Mouse (Mus musculus) neural tube, embryonic 15.5 days (tissue): ENCODE data around the gene Cd72. TPM values are rescaled to one million over a fixed set of nuclear protein-coding genes. Genes with fewer than 3 reads are reported as not detected.

Source experiments
- ATAC-seq: fragments of 200-750 bp; cut with Nextera tagmentation; 2 replicates; pipeline ENCODE4 v1.8.0; 2017; ENCODE audit warnings: mild to moderate bottlenecking, moderate TSS enrichment, moderate library complexity; ENCODE audit not compliant: low FRiP score
- H3K27ac ChIP-seq: fragments of 300-500 bp; sonication (generic); replicated peaks from 2 replicates; pipeline ENCODE4 v1.5.1; 2015; ENCODE audit warnings: mild to moderate bottlenecking, inconsistent platforms
- H3K27me3 ChIP-seq: fragments of 300-500 bp; sonication (generic); replicated peaks from 2 replicates; pipeline ENCODE4 v1.6.1; 2015; ENCODE audit warnings: inconsistent platforms
- H3K36me3 ChIP-seq: fragments of 300-500 bp; sonication (generic); 2 replicates; pipeline ENCODE4 v1.6.1; 2015; ENCODE audit warnings: inconsistent platforms
- H3K4me1 ChIP-seq: fragments of 300-500 bp; sonication (generic); 2 replicates; pipeline ENCODE4 v1.6.1; 2015; ENCODE audit warnings: inconsistent platforms
- H3K4me2 ChIP-seq: fragments of 300-500 bp; sonication (generic); 2 replicates; pipeline ENCODE4 v1.6.1; 2015; ENCODE audit warnings: inconsistent platforms, mild to moderate bottlenecking, moderate library complexity
- H3K4me3 ChIP-seq: fragments of 300-500 bp; sonication (generic); replicated peaks from 2 replicates; pipeline ENCODE4 v1.5.1; 2015; ENCODE audit warnings: mild to moderate bottlenecking, inconsistent platforms
- H3K9ac ChIP-seq: fragments of 300-500 bp; sonication (generic); replicated peaks from 2 replicates; pipeline ENCODE4 v1.6.1; 2015; ENCODE audit warnings: mild to moderate bottlenecking, inconsistent platforms
- H3K9me3 ChIP-seq: fragments of 300-500 bp; sonication (generic); replicated peaks from 2 replicates; pipeline ENCODE4 v1.6.1; 2016; ENCODE audit warnings: inconsistent platforms
- WGBS: fragments of 180-500 bp; shearing (Covaris S2); methylation state at CpG from one replicate; pipeline ENCODE4 v1.1.7; 2015; ENCODE audit warnings: mixed read lengths; 5-methylcytosine and 5-hydroxymethylcytosine counted together
- polyA plus RNA-seq: library from polyadenylated mRNA; unstranded; fragments of >200 nt; fragmentation: Nextera tagmentation; extraction: Ambion mirVana; gene quantifications from 2 replicates; pipeline ENCODE4 v1.2.1, GENCODE M21; 2015

Gene Cd72
- polyA plus RNA-seq, 1 experiment from 2014 or later = 4.3 TPM

DNA sequence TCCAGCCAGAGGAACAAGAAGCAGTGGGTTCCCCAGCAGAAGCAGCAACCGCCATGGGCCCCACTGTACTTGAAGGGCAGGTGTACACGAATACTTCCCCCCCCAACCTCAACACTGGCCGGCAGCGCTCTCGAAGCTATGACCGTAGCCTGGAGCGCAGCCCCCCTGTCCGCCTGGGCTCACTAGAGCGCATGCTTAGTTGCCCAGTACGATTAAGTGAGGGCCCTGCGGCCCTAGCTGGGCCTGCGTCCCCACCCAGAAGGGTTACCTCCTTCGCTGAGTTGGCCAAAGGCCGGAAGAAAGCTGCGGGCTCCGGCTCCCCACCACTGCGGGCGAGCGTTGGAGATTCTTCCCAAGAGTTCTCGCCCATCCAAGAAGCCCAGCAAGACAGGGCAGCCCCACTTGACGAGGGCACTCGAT lies 38.3 kb downstream of the Cd72 start:
- WGBS = 96% methylated on average over 22 of the region's 22 CpGs
- Histone ChIP-seq H3K27me3 (no peaks in the 10 kb centered on the region), H3K9ac (no peak overlapping the region), H3K27ac (no peak overlapping the region), H3K4me1 (peaks cover 40% of the 10 kb centered on the region), H3K4me2 (no peak overlapping the region), H3K9me3 (no peaks in the 10 kb centered on the region), H3K4me3 (no peak overlapping the region), H3K36me3 (peaks cover 56% of the 10 kb centered on the region)
- ATAC-seq = no peak

DNA sequence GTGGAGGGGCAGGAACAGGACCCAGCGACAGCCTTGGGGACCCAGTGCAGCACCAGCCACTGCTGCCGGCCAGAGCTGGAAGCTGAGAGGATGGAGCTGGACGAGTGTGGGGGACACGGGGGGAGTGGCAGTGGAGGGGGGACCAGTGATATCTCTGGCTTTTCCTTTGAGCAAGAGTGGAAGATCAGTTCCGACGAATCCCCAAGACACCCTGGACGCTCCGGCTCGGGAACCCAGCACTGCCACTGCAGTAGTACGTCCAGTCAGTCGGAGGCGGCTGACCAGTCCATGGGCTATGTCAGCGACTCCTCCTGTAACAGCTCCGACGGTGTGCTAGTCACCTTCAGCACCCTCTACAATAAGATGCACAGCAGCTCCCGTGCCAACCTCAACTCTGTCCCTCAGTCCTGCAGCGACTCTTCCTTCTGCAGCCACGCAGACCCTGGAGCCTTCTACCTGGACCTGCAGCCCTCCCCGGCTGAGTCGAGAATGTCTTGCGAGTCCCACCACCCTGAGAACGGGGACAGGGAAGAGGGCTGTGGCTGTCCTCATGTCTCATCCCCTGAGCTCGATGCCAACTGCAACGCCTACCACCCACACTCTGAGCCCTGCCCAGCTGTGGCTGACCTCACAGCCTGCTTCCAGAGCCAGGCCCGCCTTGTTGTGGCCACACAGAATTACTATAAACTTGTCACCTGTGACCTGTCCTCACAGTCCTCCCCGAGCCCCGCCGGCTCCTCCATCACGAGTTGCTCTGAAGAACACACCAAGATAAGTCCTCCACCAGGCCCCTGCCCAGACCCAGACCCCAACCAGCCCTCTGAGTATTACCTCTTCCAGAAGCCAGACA lies 39.0 kb downstream of the Cd72 start:
- WGBS = 94% methylated on average over 29 of the region's 29 CpGs
- no peak overlapping the region for H3K4me2 ChIP-seq
- H3K27me3 ChIP-seq = no peaks in the 10 kb centered on the region
- H3K4me1 ChIP-seq = peaks cover 42% of the 10 kb centered on the region
- H3K4me3 ChIP-seq = no peak overlapping the region
- H3K27ac ChIP-seq = no peak overlapping the region
- H3K9me3 ChIP-seq = no peaks in the 10 kb centered on the region
- H3K36me3 ChIP-seq = peaks cover 56% of the 10 kb centered on the region
- no peak for ATAC-seq
- H3K9ac ChIP-seq = no peak overlapping the region

DNA sequence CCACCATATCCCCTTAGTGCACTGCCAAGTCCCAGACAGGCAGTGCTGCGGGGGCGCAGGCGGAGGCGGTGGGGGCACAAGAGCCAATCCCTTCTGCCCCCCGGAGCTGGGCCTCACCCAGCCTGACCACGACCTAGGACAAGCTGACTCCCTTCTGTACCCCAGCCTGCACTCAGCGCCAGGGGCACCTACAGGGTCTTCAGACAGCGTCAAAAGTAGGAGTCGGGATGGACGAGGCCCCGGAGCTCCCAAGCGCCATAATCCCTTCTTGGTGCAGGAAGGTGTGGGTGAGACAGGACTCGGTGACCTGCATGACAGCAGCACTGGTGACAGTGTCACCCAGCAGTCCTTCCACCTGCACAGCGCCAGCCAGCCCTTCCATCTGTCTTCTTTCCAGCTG lies 39.7 kb downstream of the Cd72 start:
- 0 out of 2 replicates have a peak, but pooled peaks have one; percentile 4 for ATAC-seq
- H3K9ac ChIP-seq = no peak overlapping the region
- H3K4me3 ChIP-seq = no peak overlapping the region
- H3K4me2 ChIP-seq = no peak overlapping the region
- H3K27ac ChIP-seq = no peak overlapping the region
- WGBS = 93% methylated on average over 14 of the region's 14 CpGs
- peaks cover 52% of the 10 kb centered on the region for H3K36me3 ChIP-seq
- H3K9me3 ChIP-seq = no peaks in the 10 kb centered on the region
- H3K27me3 ChIP-seq = no peaks in the 10 kb centered on the region
- peaks cover 43% of the 10 kb centered on the region for H3K4me1 ChIP-seq

DNA sequence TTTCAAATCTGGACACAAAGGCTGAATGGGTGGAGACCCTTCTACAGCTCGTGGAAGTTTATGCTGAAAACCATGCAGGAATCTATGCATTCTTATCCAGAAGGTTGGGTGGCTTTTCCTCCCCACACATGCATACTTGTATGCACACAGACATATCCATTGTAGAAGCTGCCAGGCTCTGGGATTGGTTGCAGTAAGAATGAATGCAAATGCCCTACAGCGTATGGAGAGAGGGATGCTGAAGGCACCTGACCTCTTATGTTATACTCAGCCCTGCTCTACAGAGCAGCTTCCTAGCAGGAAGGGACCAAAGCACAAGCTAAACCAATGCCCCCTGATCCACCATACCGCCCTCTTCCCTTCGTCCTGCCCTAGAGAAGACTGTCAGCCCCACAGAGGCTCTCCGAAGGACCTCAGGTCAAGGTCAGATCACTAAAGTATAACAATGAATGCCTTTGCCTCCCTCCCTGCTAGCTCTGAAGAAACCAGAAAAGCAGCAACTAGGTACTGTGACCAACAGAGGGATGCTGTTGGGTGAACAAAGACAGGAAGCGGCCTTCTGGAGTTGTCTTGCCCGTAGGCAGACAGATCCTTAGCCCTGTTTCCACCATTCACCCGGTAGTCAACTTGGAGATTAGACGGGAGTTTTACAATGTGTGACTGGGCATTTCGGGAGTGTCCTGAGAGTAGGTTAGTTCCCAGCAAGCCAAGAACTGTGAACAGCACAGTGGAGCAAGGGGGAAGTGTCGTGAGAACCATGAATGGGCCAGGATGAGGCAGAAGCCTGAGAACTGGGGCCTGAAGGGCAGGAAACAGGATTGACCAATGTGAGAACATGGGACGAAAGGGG lies 47.1 kb downstream of the Cd72 start:
- Histone ChIP-seq H3K4me3 (peak overlapping the region; percentile 70), H3K27me3 (no peaks in the 10 kb centered on the region), H3K36me3 (no peaks in the 10 kb centered on the region; the same call in 1 of the 2 replicates), H3K9ac (peak overlapping the region; percentile 89), H3K9me3 (no peaks in the 10 kb centered on the region), H3K4me1 (peaks cover 53% of the 10 kb centered on the region), H3K27ac (peak overlapping the region; percentile 99), H3K4me2 (peak overlapping the region; percentile 81)
- 47% methylated on average over 12 of the region's 12 CpGs for WGBS
- peak; percentile 70 for ATAC-seq

DNA sequence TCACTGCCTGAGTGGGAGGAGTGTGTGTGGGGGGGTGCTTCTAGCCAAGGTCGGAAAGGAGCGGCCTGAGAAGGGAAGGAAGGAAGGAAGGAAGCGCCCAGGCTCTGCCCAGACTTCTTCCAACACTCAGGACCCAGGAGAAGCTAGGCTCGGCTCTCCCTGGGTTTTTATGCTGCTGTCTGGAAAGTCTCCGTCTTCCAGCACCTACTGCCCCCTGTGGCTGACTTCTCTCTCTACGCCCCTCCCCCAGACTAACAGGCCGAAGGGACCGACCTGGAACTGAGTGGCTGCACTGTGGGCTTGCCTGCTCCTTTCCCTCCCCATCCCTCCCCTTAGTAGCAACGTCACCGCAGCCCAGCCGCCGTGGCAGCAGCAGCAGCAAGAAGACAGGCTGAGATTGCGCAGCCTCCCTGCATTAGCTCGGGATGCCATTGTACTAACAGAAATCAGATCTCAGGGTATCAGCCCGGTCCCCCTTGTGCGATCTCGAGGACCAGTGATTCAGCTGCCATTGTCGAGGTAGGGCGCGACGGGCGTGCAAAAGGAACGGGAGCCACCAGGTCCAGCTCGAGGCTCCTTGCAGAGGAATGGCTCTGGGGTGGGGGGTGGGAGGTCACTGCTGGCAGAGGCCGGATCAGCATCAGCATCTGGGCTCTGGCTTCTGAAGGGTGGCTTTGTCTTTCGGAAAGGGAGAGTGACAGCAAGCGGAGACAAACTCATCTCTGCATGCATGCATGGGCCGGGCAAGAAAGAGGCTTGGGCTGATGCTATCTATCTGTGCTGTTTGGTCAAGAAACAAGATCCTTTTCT lies 48.1 kb downstream of the Cd72 start:
- Histone ChIP-seq H3K4me1 (peaks cover 51% of the 10 kb centered on the region), H3K36me3 (no peaks in the 10 kb centered on the region), H3K9me3 (no peaks in the 10 kb centered on the region), H3K9ac (peak overlapping the region; percentile 89), H3K4me3 (peak overlapping the region; percentile 70), H3K27me3 (no peaks in the 10 kb centered on the region), H3K27ac (peak overlapping the region; percentile 99), H3K4me2 (peak overlapping the region; percentile 81)
- peak; percentile 95 for ATAC-seq
- WGBS = 2% methylated on average over 28 of the region's 28 CpGs

DNA sequence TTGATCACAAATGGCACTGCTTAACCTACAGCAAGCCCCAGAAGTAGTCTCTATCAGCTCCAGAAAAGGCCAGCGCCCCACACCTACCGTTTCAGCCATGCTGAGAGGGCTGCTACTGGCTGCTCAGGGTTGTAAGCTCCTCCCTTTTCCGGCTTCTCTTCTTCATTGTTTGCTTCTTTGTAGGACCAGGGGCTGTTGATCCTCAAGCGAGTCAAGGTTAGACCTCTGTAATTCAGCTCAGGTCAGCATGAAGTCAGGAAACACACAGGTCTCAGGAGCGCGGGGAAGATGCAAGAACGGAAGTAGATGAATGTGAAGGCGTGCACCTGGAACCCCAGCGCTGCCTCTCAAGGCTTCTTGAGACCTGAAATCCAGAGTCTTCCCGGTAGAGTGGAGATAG lies 49.7 kb downstream of the Cd72 start:
- Histone ChIP-seq H3K27me3 (no peaks in the 10 kb centered on the region), H3K36me3 (no peaks in the 10 kb centered on the region), H3K9me3 (no peaks in the 10 kb centered on the region), H3K4me1 (peaks cover 51% of the 10 kb centered on the region), H3K9ac (no peak overlapping the region), H3K4me2 (no peak overlapping the region), H3K27ac (no peak overlapping the region), H3K4me3 (no peak overlapping the region)
- no peak for ATAC-seq
- WGBS = 87% methylated on average over 10 of the region's 10 CpGs

DNA sequence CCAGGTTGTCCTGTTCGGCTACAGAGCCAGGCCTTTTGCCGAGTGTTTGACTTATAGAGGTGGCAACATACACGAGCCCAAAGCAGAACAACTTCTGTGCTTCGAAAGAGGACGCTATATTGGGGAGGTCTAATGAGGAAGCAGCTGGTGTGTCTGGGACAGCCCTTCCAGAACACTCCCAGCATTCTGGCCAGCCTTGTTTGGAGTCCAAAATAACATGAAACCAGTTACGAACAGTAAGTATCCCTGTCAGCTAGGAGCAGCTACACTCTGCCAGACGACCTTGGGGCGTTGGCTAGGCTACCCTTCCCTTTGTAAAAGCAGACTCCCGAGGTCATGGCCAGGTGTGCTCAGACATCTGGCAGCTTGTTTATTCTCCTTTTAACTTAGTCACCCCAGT lies 52.2 kb downstream of the Cd72 start:
- Histone ChIP-seq H3K4me3 (no peak overlapping the region), H3K9me3 (no peaks in the 10 kb centered on the region), H3K27ac (no peak overlapping the region), H3K4me2 (no peak overlapping the region), H3K4me1 (peaks cover 46% of the 10 kb centered on the region), H3K9ac (no peak overlapping the region), H3K27me3 (no peaks in the 10 kb centered on the region), H3K36me3 (no peaks in the 10 kb centered on the region)
- 84% methylated on average over 9 of the region's 9 CpGs for WGBS
- ATAC-seq = no peak

DNA sequence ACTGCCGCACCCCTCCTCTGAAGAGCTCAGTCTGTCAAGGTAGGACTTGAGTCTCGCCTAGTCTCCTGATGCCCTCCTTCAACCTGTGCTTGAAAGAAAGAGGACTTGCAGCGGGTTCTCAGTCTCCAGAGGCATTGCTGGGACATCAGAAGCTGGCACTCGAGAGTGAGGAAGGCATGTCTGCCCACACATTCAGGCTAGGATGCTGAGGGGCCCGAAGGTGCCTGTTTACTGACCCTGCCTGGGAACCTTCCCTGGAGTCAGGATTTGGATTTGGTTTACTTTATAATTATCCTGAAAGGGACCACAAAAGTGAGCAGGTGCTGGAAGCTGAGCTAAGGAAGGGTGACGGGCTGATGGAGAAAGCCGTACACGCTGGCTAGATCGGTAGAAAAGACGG lies 52.9 kb downstream of the Cd72 start:
- H3K9ac ChIP-seq = no peak overlapping the region
- H3K4me1 ChIP-seq = peaks cover 43% of the 10 kb centered on the region
- no peak overlapping the region for H3K4me3 ChIP-seq
- no peak overlapping the region for H3K27ac ChIP-seq
- no peaks in the 10 kb centered on the region for H3K27me3 ChIP-seq
- WGBS = 91% methylated on average over 10 of the region's 10 CpGs
- H3K4me2 ChIP-seq = no peak overlapping the region
- no peaks in the 10 kb centered on the region for H3K9me3 ChIP-seq
- H3K36me3 ChIP-seq = no peaks in the 10 kb centered on the region
- no peak for ATAC-seq

DNA sequence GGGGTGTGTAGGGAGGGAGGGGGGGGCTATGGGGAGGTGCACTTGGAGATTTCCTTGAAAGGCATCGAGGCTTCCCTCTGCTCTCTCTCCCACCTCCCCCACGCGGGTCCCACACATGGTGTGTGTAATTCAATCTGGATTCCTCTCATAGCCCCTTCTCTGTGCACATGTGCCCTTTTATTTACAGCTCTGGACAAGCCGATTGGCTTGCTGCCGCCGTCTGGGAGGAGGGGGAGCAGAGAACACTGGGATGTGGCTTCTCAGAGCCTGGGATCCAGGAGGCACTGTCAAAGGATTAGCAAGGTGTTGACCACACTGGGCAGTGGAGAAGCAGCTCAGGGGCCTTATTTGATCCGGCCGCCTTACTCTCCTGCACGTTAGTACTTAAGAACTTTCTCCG lies 53.5 kb downstream of the Cd72 start:
- no peak overlapping the region for H3K9ac ChIP-seq
- H3K27me3 ChIP-seq = no peaks in the 10 kb centered on the region
- H3K9me3 ChIP-seq = no peaks in the 10 kb centered on the region
- no peak overlapping the region for H3K4me2 ChIP-seq
- H3K4me3 ChIP-seq = no peak overlapping the region
- no peaks in the 10 kb centered on the region for H3K36me3 ChIP-seq
- H3K27ac ChIP-seq = no peak overlapping the region
- 32% methylated on average over 10 of the region's 10 CpGs for WGBS
- peaks cover 40% of the 10 kb centered on the region for H3K4me1 ChIP-seq
- no peak for ATAC-seq

DNA sequence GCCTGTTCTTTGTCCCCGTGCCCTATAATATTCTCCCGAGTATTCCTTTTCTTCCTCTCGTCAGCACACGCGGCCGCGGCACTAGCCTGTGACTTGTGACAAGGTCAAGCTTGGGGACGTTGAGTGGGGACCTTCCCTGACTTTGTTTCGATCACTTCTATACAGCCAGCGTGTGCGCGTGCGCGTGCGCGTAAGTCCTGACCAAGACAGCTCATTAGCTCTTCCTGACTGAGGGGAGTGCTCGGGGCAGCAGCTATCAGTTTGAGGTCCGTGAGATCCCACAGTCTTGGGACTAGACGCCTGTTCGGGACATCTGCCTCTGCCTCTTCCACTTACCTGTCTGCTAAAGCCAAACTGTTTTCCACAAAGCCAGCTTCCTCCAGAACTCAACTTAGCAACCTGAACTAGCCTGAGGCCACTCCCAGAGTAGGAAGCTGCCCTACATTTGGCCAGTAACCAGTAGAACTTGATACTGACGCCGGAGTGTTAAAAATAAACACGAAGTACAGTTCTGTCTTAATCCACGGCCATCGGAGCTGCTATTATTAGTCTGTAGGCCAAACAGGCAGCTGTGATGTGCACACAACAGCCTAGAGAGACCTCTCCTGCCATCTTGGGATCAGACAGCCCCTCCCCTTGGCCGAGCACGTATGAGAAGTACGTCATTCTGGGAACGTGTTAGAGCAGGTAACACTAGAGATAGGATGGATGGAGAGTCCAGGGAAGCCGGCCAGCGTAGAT lies 54.9 kb downstream of the Cd72 start:
- no peak for ATAC-seq
- H3K9ac ChIP-seq = no peak overlapping the region
- no peaks in the 10 kb centered on the region for H3K9me3 ChIP-seq
- peaks cover 30% of the 10 kb centered on the region for H3K4me1 ChIP-seq
- H3K4me2 ChIP-seq = peak overlapping the region; percentile 17; the same call in 1 of the 2 replicates
- no peak overlapping the region for H3K4me3 ChIP-seq
- H3K27ac ChIP-seq = peak overlapping the region; percentile 66
- 81% methylated on average over 31 of the region's 31 CpGs for WGBS
- H3K27me3 ChIP-seq = no peaks in the 10 kb centered on the region
- H3K36me3 ChIP-seq = no peaks in the 10 kb centered on the region
